ENCODE assay signal across 19 mouse cellular contexts in the genomic region with DNA sequence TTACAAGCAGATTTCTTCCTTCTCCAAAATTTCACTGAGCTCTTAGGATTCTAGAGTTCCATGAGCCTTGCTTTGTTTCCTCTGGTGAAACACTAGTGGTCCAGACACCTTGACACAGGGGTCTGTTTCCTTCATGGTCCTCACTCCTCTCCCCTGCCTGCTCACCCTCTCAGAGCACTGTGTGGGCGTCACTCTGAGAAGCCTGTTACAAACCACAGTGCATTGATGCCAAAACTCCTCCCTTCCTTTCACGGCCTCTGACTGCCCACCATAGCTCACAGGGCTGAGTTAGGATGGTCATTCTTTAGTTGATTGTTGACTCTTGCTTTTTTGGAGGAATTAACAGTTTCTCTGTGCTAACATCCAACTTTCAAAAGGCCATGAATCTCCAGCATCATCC. TPM values are rescaled to one million over a fixed set of nuclear protein-coding genes. Genes with fewer than 3 reads are reported as not detected.
A peak's percentile ranks its signal among the peaks of the same experiment; 100 is the strongest.
DNase-seq lines count a peak whose midpoint lies in the region; ATAC-seq and TF ChIP-seq lines count a peak whose summit lies in the region.
"Had no signal": no experiment of that assay in that cellular context is flagged by ENCODE, and none has a peak within 500 bp of the region (broad histone marks: within the 10 kb centered on the region; RNA-seq: fewer than 3 reads in every experiment).

No protein-coding gene starts in this region.

- no peak for TF ChIP-seq CTCF in CH12.LX (conservative IDR thresholded peaks at IDR 0.05 in 1 of 2, IDR thresholded peaks at IDR 0.05 in 1 of 2; ENCODE audit: low read depth in 2 of 2, low read length in 2 of 2)

- no peaks in the 10 kb centered on the region for H3K27me3 ChIP-seq in kidney, embryonic 15.5 days
- H3K27me3 ChIP-seq in CH12.LX (replicated peaks): no peaks in the 10 kb centered on the region
- H3K27me3 ChIP-seq in forebrain, embryonic 10.5 days (ENCODE audit: poor library complexity, severe bottlenecking): no peaks in the 10 kb centered on the region
- no peaks in the 10 kb centered on the region for H3K27me3 ChIP-seq in intestine, embryonic 16.5 days (replicated peaks; ENCODE audit: control insufficient read depth, insufficient read depth, low read length)

- dilution Hi-C loops in CH12.LX (cut with MboI; ENCODE audit: extremely low pct_ligation_motif_present, extremely low pct_unique_long_range_greater_than_20kb, low sequenced_read_pairs): no loop called here

- peaks cover 8% of the 10 kb centered on the region for H3K36me3 ChIP-seq in kidney, embryonic 15.5 days
- peaks cover 65 to 89% of the 10 kb centered on the region in 2 experiments for H3K36me3 ChIP-seq in CH12.LX (replicated peaks in 1 of 2; ENCODE audit: control insufficient read depth in 1 of 2, insufficient read depth in 1 of 2, low read length in 1 of 2)
- peaks cover 8% of the 10 kb centered on the region for H3K36me3 ChIP-seq in forebrain, embryonic 10.5 days (replicated peaks)
- H3K36me3 ChIP-seq in intestine, embryonic 16.5 days (ENCODE audit: control insufficient read depth, insufficient read depth, low read length): no peaks in the 10 kb centered on the region

- peaks cover 14% of the 10 kb centered on the region for H3K79me2 ChIP-seq in CH12.LX (replicated peaks; ENCODE audit: control insufficient read depth, extremely low read depth, insufficient read depth, poor library complexity, severe bottlenecking)

- ATAC-seq in kidney, embryonic 15.5 days (replicated peaks; ENCODE audit: low FRiP score): peak; percentile 85
- no peak for ATAC-seq in intestine, embryonic 16.5 days
- ATAC-seq in erythroid progenitor cell, adult 5-6 weeks (replicated peaks; ENCODE audit: low FRiP score, poor library complexity, severe bottlenecking): no peak

- peak overlapping the region; percentile 41; the same call in 1 of the 2 replicates for H3K27ac ChIP-seq in kidney, embryonic 15.5 days
- H3K27ac ChIP-seq in CH12.LX (ENCODE audit: insufficient read depth, low read depth): no peak overlapping the region
- H3K27ac ChIP-seq in forebrain, embryonic 10.5 days: peak overlapping the region; percentile 76
- no peak overlapping the region for H3K27ac ChIP-seq in intestine, embryonic 16.5 days (ENCODE audit: low read length)
- H3K27ac ChIP-seq: left cerebral cortex, adult 2 months had no signal

- TF ChIP-seq EP300 in CH12.LX (IDR thresholded peaks at IDR 0.05; ENCODE audit: low read length): no peak

- peaks cover 12% of the 10 kb centered on the region for H3K4me1 ChIP-seq in kidney, embryonic 15.5 days
- peaks cover 3 to 20% of the 10 kb centered on the region in 2 experiments for H3K4me1 ChIP-seq in CH12.LX (ENCODE audit: control insufficient read depth in 1 of 2, insufficient read depth in 2 of 2)
- H3K4me1 ChIP-seq in forebrain, embryonic 10.5 days: peaks cover 69% of the 10 kb centered on the region
- H3K4me1 ChIP-seq in intestine, embryonic 16.5 days (ENCODE audit: control insufficient read depth, insufficient read depth, low read length): 0 out of 2 replicates have a peak, but pooled peaks cover 3% of the 10 kb centered on the region

- H3K9ac ChIP-seq in kidney, embryonic 15.5 days: no peak overlapping the region
- H3K9ac ChIP-seq in CH12.LX (ENCODE audit: insufficient read depth, low read depth): no peak overlapping the region
- H3K9ac ChIP-seq in intestine, embryonic 16.5 days (ENCODE audit: low read depth, low read length): no peak overlapping the region

- WGBS in kidney, embryonic 15.5 days: 25% methylated on average over 2 of the region's 2 CpGs
- WGBS in forebrain, embryonic 10.5 days: 17% methylated on average over 2 of the region's 2 CpGs
- WGBS in intestine, embryonic 16.5 days: 45% methylated on average over 2 of the region's 2 CpGs

- no peak for TF ChIP-seq POLR2A in CH12.LX (IDR thresholded peaks at IDR 0.05; ENCODE audit: low read depth, low read length)

- no peak for DNase-seq in kidney, adult 9 months
- DNase-seq in CH12.LX (ENCODE audit: extremely low read depth): no peak
- DNase-seq in forebrain, embryonic 10.5 days (ENCODE audit: extremely low spot score, low spot score): no peak
- peak; percentile 76 for DNase-seq in induced T-regulatory cell, adult 2 months (ENCODE audit: low read depth)
- no peak for DNase-seq in urinary bladder, adult 2 months (ENCODE audit: low spot score)
- DNase-seq: cerebellum, postnatal 36 days; heart, postnatal 10 days; kidney, postnatal 10 days; retina, postnatal 1 day; spleen, adult 18-20 months had no signal

- H3K4me3 ChIP-seq in kidney, embryonic 15.5 days (replicated peaks): no peak overlapping the region
- no peak overlapping the region for H3K4me3 ChIP-seq in CH12.LX (replicated peaks in 1 of 3; ENCODE audit: low read depth in 2 of 3, low read length in 2 of 3, poor library complexity in 1 of 3)
- no peak overlapping the region for H3K4me3 ChIP-seq in forebrain, embryonic 10.5 days
- H3K4me3 ChIP-seq in intestine, embryonic 16.5 days (ENCODE audit: low read length): no peak overlapping the region
- H3K4me3 ChIP-seq: erythroblast, embryonic 14.5 days; left cerebral cortex, adult 2 months; myocyte had no signal

- in situ Hi-C loops in CH12.LX (cut with MboI; ENCODE audit: low pct_ligation_motif_present, low pct_unique_long_range_greater_than_20kb, low sequenced_read_pairs): no loop called here

- no peaks in the 10 kb centered on the region for H3K9me3 ChIP-seq in kidney, embryonic 15.5 days (replicated peaks)
- H3K9me3 ChIP-seq in CH12.LX (replicated peaks; ENCODE audit: low read length): no peaks in the 10 kb centered on the region
- H3K9me3 ChIP-seq in forebrain, embryonic 10.5 days: no peaks in the 10 kb centered on the region
- no peaks in the 10 kb centered on the region for H3K9me3 ChIP-seq in intestine, embryonic 16.5 days (ENCODE audit: control insufficient read depth, low read length)

- no peak overlapping the region for H3K4me2 ChIP-seq in kidney, embryonic 15.5 days
- no peak overlapping the region for H3K4me2 ChIP-seq in CH12.LX (ENCODE audit: insufficient read depth, low read depth, poor library complexity, severe bottlenecking)
- no peak overlapping the region for H3K4me2 ChIP-seq in intestine, embryonic 16.5 days (ENCODE audit: low read depth, low read length)

- TF ChIP-seq RAD21 in CH12.LX (IDR thresholded peaks at IDR 0.05; ENCODE audit: low read depth, low read length): no peak

TF ChIP-seq in CH12.LX, 34 proteins besides CTCF, POLR2A, EP300 and RAD21:
- TF ChIP-seq MYC (IDR thresholded peaks at IDR 0.05; ENCODE audit: low read depth, low read length) (no peak), POLR2AphosphoS2 (IDR thresholded peaks at IDR 0.05; ENCODE audit: low read depth, low read length) (0 out of 2 replicates have a peak, but pooled peaks have one; percentile 32), JUND (conservative IDR thresholded peaks at IDR 0.05; ENCODE audit: low read depth, low read length) (no peak), CHD2 (IDR thresholded peaks at IDR 0.05; ENCODE audit: low read length) (no peak)

RNA-seq across cellular contexts. Expression of gene Tigit, which starts 43.6 kb away (rescaled TPM):
- polyA plus RNA-seq in kidney, embryonic 15.5 days (2015; fragmentation: Nextera tagmentation; extraction: Ambion mirVana): not detected in 2 replicates
- 59.3 and 67.2 TPM in 2 replicates for total RNA-seq in CH12.LX (2012; rRNA removed)
- 13.6 and 17.5 TPM in 2 replicates for total RNA-seq in CH12.LX (2014; rRNA removed)
- 54.5 and 55.4 TPM in 2 replicates for polyA plus RNA-seq in CH12.LX (2012; ENCODE audit: insufficient read length, low read depth)
- polyA plus RNA-seq in forebrain, embryonic 10.5 days (2016; fragmentation: Nextera tagmentation; extraction: Ambion mirVana): not detected in 2 replicates
- polyA plus RNA-seq in intestine, embryonic 16.5 days (2015; fragmentation: Nextera tagmentation; extraction: Ambion mirVana): not detected in 2 replicates
- polyA plus RNA-seq in urinary bladder, adult 2 months (2012; rRNA removed): 0.13 and 0.29 TPM in 2 replicates
- total RNA-seq in erythroid progenitor cell, adult 5-6 weeks (2015; ENCODE audit: low replicate concordance): 3.4 TPM in 1 of 2 replicates, not detected in the other
- total RNA-seq in erythroid progenitor cell, adult 5-6 weeks (2017; ENCODE audit: low replicate concordance): not detected in 2 replicates
- total RNA-seq: gastrocnemius, postnatal 4 days; heart, postnatal 10 days; left cerebral cortex, adult 2 months; liver, adult 2 months had no signal
- polyA plus RNA-seq: erythroblast, embryonic 14.5 days; testis, adult 2 months had no signal

Comparison
In these comparisons a context has a peak if more than half of its experiments do, and no peak if none do; other contexts are left out.
1. H3K27ac ChIP-seq: peak in kidney, embryonic 15.5 days (single experiment) and forebrain, embryonic 10.5 days (single experiment); none in CH12.LX (single experiment) and intestine, embryonic 16.5 days (single experiment).
2. RNA of gene Tigit, which starts 43.6 kb away (polyA plus RNA-seq): 54.5 to 55.4 TPM in CH12.LX; 0.13 to 0.29 TPM in urinary bladder, adult 2 months, not detected in forebrain, embryonic 10.5 days, not detected in intestine, embryonic 16.5 days and not detected in kidney, embryonic 15.5 days; every median in the first group is over 10 times any median in the second.